Mouse (Mus musculus) right cerebral cortex, adult 2 months (tissue): ENCODE measurements at regions not wholly inside any gene's neighbourhood (a gene's known extent, or its start where the extent isn't known, plus 50 kb on each side); places are given as distances from the start of the nearest gene placed in this dataset.
A peak's percentile ranks its signal among the peaks of the same experiment; 100 is the strongest.

Experiments
- DNase-seq, 2 experiments: peaks; one replicate each; pipeline ENCODE4 v3.0.0; 2021 to 2022; ENCODE audit warnings: low spot score in 2 of 2

DNA sequence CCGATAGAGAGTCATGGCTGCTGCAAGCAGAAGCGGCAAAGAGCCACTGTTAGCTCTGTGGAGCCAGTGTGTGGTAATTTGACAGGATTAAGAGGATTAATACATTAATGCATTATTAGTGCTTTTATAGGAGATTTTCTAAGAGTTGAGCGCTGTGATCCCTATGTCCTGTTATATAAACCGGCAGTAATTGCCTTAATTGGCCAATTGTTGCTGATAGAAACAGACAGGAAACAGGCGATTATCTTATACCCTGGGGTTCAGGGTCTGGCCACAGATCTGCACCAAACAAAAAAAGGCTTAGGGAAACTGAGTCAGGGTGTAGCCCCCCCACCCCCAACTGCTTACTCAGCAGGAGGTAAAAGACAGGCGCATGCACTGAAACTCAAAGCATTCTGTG is 436.7 kb downstream of the Cdk5rap2 start:
- no peak for DNase-seq

GRCm38 (mm10) chr4:69971721-69972120 is 438.5 kb downstream of the Cdk5rap2 start:
- DNase-seq: peak; percentile 8 to 11

- no peak for DNase-seq
Measured at GRCm38 (mm10) chr4:69968424-69968823, 441.8 kb downstream of the Cdk5rap2 start.
